Mouse (Mus musculus): ENCODE data around the gene Mllt3. TPM values are rescaled to one million over a fixed set of nuclear protein-coding genes. Genes with fewer than 3 reads are reported as not detected.

Gene Mllt3
- polyA plus RNA-seq, 1 experiment from 2014 or later = 163 TPM

- peak; percentile 97 for ATAC-seq (replicated peaks)
- H3K9ac ChIP-seq (replicated peaks) = no peak overlapping the region; the same call in 1 of the 2 replicates
- H3K4me3 ChIP-seq = no peak overlapping the region
- H3K4me1 ChIP-seq = peaks cover 16% of the 10 kb centered on the region
- H3K4me2 ChIP-seq (replicated peaks) = no peak overlapping the region
- H3K27me3 ChIP-seq = no peaks in the 10 kb centered on the region
- H3K36me3 ChIP-seq = no peaks in the 10 kb centered on the region
- H3K9me3 ChIP-seq = no peaks in the 10 kb centered on the region
- H3K27ac ChIP-seq (replicated peaks) = peak overlapping the region; percentile 82
- WGBS = 27% methylated on average over 7 of the region's 7 CpGs
These were observed 293.5 kb downstream of the Mllt3 start for GRCm38 (mm10) chr4:87739524-87740128.

GRCm38 (mm10) chr4:87739104-87739503 lies 294.1 kb downstream of the Mllt3 start:
- peak; percentile 45; the same call in 1 of the 2 replicates for ATAC-seq (replicated peaks)
- no peaks in the 10 kb centered on the region for H3K36me3 ChIP-seq
- H3K27ac ChIP-seq (replicated peaks) = peak overlapping the region; percentile 82
- H3K9ac ChIP-seq (replicated peaks) = no peak overlapping the region
- no peaks in the 10 kb centered on the region for H3K27me3 ChIP-seq
- H3K9me3 ChIP-seq = no peaks in the 10 kb centered on the region
- H3K4me1 ChIP-seq = peaks cover 16% of the 10 kb centered on the region
- H3K4me2 ChIP-seq (replicated peaks) = no peak overlapping the region
- H3K4me3 ChIP-seq = no peak overlapping the region
- 68% methylated on average over 2 of the region's 2 CpGs for WGBS

GRCm38 (mm10) chr4:87737201-87737806 lies 295.9 kb downstream of the Mllt3 start:
- no peaks in the 10 kb centered on the region for H3K9me3 ChIP-seq
- H3K27me3 ChIP-seq = no peaks in the 10 kb centered on the region
- 92% methylated on average over 6 of the region's 6 CpGs for WGBS
- H3K4me1 ChIP-seq = peaks cover 21% of the 10 kb centered on the region
- no peak overlapping the region for H3K4me3 ChIP-seq
- H3K4me2 ChIP-seq (replicated peaks) = no peak overlapping the region
- H3K9ac ChIP-seq (replicated peaks) = no peak overlapping the region
- no peak for ATAC-seq (replicated peaks)
- no peaks in the 10 kb centered on the region for H3K36me3 ChIP-seq
- no peak overlapping the region for H3K27ac ChIP-seq (replicated peaks)

GRCm38 (mm10) chr4:87736779-87737178 lies 296.4 kb downstream of the Mllt3 start:
- H3K9ac ChIP-seq (replicated peaks) = no peak overlapping the region
- H3K4me3 ChIP-seq = no peak overlapping the region
- ATAC-seq (replicated peaks) = no peak
- H3K36me3 ChIP-seq = no peaks in the 10 kb centered on the region
- peaks cover 24% of the 10 kb centered on the region for H3K4me1 ChIP-seq
- no peaks in the 10 kb centered on the region for H3K9me3 ChIP-seq
- no peaks in the 10 kb centered on the region for H3K27me3 ChIP-seq
- no peak overlapping the region for H3K4me2 ChIP-seq (replicated peaks)
- no peak overlapping the region for H3K27ac ChIP-seq (replicated peaks)
- 46% methylated on average over 3 of the region's 3 CpGs for WGBS

- Histone ChIP-seq H3K4me1 (0 out of 2 replicates have a peak, but pooled peaks cover 8% of the 10 kb centered on the region), H3K4me3 (no peak overlapping the region), H3K27ac (replicated peaks) (no peak overlapping the region), H3K9me3 (no peaks in the 10 kb centered on the region), H3K36me3 (no peaks in the 10 kb centered on the region), H3K4me2 (replicated peaks) (no peak overlapping the region), H3K27me3 (no peaks in the 10 kb centered on the region), H3K9ac (replicated peaks) (no peak overlapping the region)
- ATAC-seq (replicated peaks) = no peak
- WGBS = 13% methylated on average over 5 of the region's 5 CpGs
These were observed 302.0 kb downstream of the Mllt3 start for GRCm38 (mm10) chr4:87731118-87731672.

GRCm38 (mm10) chr4:87728581-87728980 lies 304.6 kb downstream of the Mllt3 start:
- Histone ChIP-seq H3K36me3 (no peaks in the 10 kb centered on the region), H3K4me3 (no peak overlapping the region), H3K4me2 (replicated peaks) (no peak overlapping the region), H3K4me1 (0 out of 2 replicates have a peak, but pooled peaks cover 8% of the 10 kb centered on the region), H3K27me3 (no peaks in the 10 kb centered on the region), H3K9me3 (no peaks in the 10 kb centered on the region), H3K27ac (replicated peaks) (no peak overlapping the region), H3K9ac (replicated peaks) (no peak overlapping the region)
- 74% methylated on average over 1 of the region's 1 CpGs for WGBS
- no peak for ATAC-seq (replicated peaks)

GRCm38 (mm10) chr4:87723448-87723847 lies 309.7 kb downstream of the Mllt3 start:
- H3K27ac ChIP-seq (replicated peaks) = no peak overlapping the region
- no peak overlapping the region for H3K4me3 ChIP-seq
- no peaks in the 10 kb centered on the region for H3K36me3 ChIP-seq
- H3K27me3 ChIP-seq = no peaks in the 10 kb centered on the region
- H3K9ac ChIP-seq (replicated peaks) = no peak overlapping the region
- peaks cover 2% of the 10 kb centered on the region; the same call in 1 of the 2 replicates for H3K4me1 ChIP-seq
- no peak overlapping the region for H3K4me2 ChIP-seq (replicated peaks)
- H3K9me3 ChIP-seq = no peaks in the 10 kb centered on the region
- WGBS = 73% methylated on average over 6 of the region's 6 CpGs
- no peak for ATAC-seq (replicated peaks)

Other genes starting within 250 kb of the Mllt3 start
- 17.2 and 18.2 TPM in 2 replicates for gene Focad, start 61.3 kb upstream of the Mllt3 start, polyA plus RNA-seq (2015; fragmentation: Nextera tagmentation; extraction: Ambion mirVana)

Measured in forebrain, embryonic 15.5 days (tissue).